In genomic region chr15:56817204-56818157, GRCm38 (mm10) we compare ENCODE assay signal across 16 mouse cellular contexts.
DNase-seq lines count a peak whose midpoint lies in the region; ATAC-seq lines count a peak whose summit lies in the region.
"Had no signal": no experiment of that assay in that cellular context is flagged by ENCODE, and none has a peak within 500 bp of the region (broad histone marks: within the 10 kb centered on the region; RNA-seq: fewer than 3 reads in every experiment).

No protein-coding gene starts in this region.

- no peaks in the 10 kb centered on the region for H3K36me3 ChIP-seq in forebrain, embryonic 11.5 days (ENCODE audit: control insufficient read depth, insufficient read depth, low read length)
- H3K36me3 ChIP-seq in forebrain, embryonic 10.5 days (replicated peaks), result no peaks in the 10 kb centered on the region
- H3K36me3 ChIP-seq in neural tube, embryonic 12.5 days, result no peaks in the 10 kb centered on the region
- no peaks in the 10 kb centered on the region for H3K36me3 ChIP-seq in midbrain, embryonic 14.5 days (ENCODE audit: control insufficient read depth, insufficient read depth, low read length)
- H3K36me3 ChIP-seq in stomach, embryonic 15.5 days, result no peaks in the 10 kb centered on the region
- H3K36me3 ChIP-seq in heart, embryonic 11.5 days (ENCODE audit: control insufficient read depth, insufficient read depth, low read length), result no peaks in the 10 kb centered on the region
- H3K36me3 ChIP-seq: limb, embryonic 15.5 days had no signal

- H3K9ac ChIP-seq in forebrain, embryonic 11.5 days (ENCODE audit: low read length), result no peak overlapping the region
- no peak overlapping the region for H3K9ac ChIP-seq in neural tube, embryonic 12.5 days
- H3K9ac ChIP-seq in midbrain, embryonic 14.5 days (replicated peaks; ENCODE audit: low read length), result no peak overlapping the region
- H3K9ac ChIP-seq in stomach, embryonic 15.5 days, result no peak overlapping the region
- H3K9ac ChIP-seq in heart, embryonic 11.5 days (ENCODE audit: low read depth, low read length), result no peak overlapping the region
- H3K9ac ChIP-seq: limb, embryonic 15.5 days had no signal

- H3K9me3 ChIP-seq in forebrain, embryonic 11.5 days (ENCODE audit: control insufficient read depth, low read length), result no peaks in the 10 kb centered on the region
- H3K9me3 ChIP-seq in forebrain, embryonic 10.5 days, result no peaks in the 10 kb centered on the region
- no peaks in the 10 kb centered on the region for H3K9me3 ChIP-seq in neural tube, embryonic 12.5 days
- no peaks in the 10 kb centered on the region for H3K9me3 ChIP-seq in midbrain, embryonic 14.5 days (ENCODE audit: control insufficient read depth, low read length)
- no peaks in the 10 kb centered on the region for H3K9me3 ChIP-seq in stomach, embryonic 15.5 days
- no peaks in the 10 kb centered on the region for H3K9me3 ChIP-seq in heart, embryonic 11.5 days (replicated peaks; ENCODE audit: control insufficient read depth, low read length)
- H3K9me3 ChIP-seq: limb, embryonic 15.5 days had no signal

- no peaks in the 10 kb centered on the region for H3K4me1 ChIP-seq in forebrain, embryonic 11.5 days (replicated peaks; ENCODE audit: control insufficient read depth, insufficient read depth, low read length)
- H3K4me1 ChIP-seq in forebrain, embryonic 10.5 days, result peaks cover 38% of the 10 kb centered on the region
- no peaks in the 10 kb centered on the region for H3K4me1 ChIP-seq in neural tube, embryonic 12.5 days
- no peaks in the 10 kb centered on the region for H3K4me1 ChIP-seq in midbrain, embryonic 14.5 days (ENCODE audit: control insufficient read depth, insufficient read depth, low read length)
- no peaks in the 10 kb centered on the region for H3K4me1 ChIP-seq in stomach, embryonic 15.5 days
- H3K4me1 ChIP-seq in heart, embryonic 11.5 days (ENCODE audit: control insufficient read depth, insufficient read depth, low read length), result no peaks in the 10 kb centered on the region
- H3K4me1 ChIP-seq: limb, embryonic 15.5 days had no signal

- peak; percentile 90 for ATAC-seq in forebrain, embryonic 11.5 days (replicated peaks; ENCODE audit: low FRiP score)
- ATAC-seq in neural tube, embryonic 12.5 days (ENCODE audit: low FRiP score, low read depth), result peak; percentile 41; the same call in 1 of the 2 replicates
- peak; percentile 65 for ATAC-seq in midbrain, embryonic 14.5 days (ENCODE audit: low FRiP score, low TSS enrichment)
- ATAC-seq in stomach, embryonic 15.5 days (ENCODE audit: insufficient read depth, low FRiP score, low read depth), result no peak
- ATAC-seq in heart, embryonic 11.5 days (replicated peaks; ENCODE audit: insufficient number of reproducible peaks, low FRiP score, low TSS enrichment), result no peak
- ATAC-seq: lung, postnatal 0 days; Patski had no signal

- H3K4me3 ChIP-seq in forebrain, embryonic 11.5 days (ENCODE audit: low read depth, low read length), result no peak overlapping the region
- H3K4me3 ChIP-seq in forebrain, embryonic 10.5 days, result no peak overlapping the region
- H3K4me3 ChIP-seq in neural tube, embryonic 12.5 days, result no peak overlapping the region
- H3K4me3 ChIP-seq in midbrain, embryonic 14.5 days (replicated peaks; ENCODE audit: low read depth, low read length), result no peak overlapping the region
- no peak overlapping the region for H3K4me3 ChIP-seq in stomach, embryonic 15.5 days (replicated peaks)
- H3K4me3 ChIP-seq in heart, embryonic 11.5 days (ENCODE audit: low read depth, low read length), result no peak overlapping the region
- H3K4me3 ChIP-seq: erythroblast, embryonic 14.5 days; heart, adult 2 months; limb, embryonic 15.5 days had no signal

- WGBS in forebrain, embryonic 11.5 days, result 27% methylated on average over 5 of the region's 5 CpGs
- 40% methylated on average over 5 of the region's 5 CpGs for WGBS in forebrain, embryonic 10.5 days
- WGBS in neural tube, embryonic 12.5 days, result 58% methylated on average over 5 of the region's 5 CpGs
- WGBS in midbrain, embryonic 14.5 days, result 40% methylated on average over 5 of the region's 5 CpGs
- whole genome bisulfite sequencing in stomach, embryonic 15.5 days, result 28% methylated on average over 5 of the region's 5 CpGs
- 55% methylated on average over 5 of the region's 5 CpGs for WGBS in heart, embryonic 11.5 days (ENCODE audit: insufficient replicate concordance)

- no peak for DNase-seq in forebrain, embryonic 11.5 days (ENCODE audit: low spot score)
- no peak for DNase-seq in forebrain, embryonic 10.5 days (ENCODE audit: extremely low spot score, low spot score)
- DNase-seq in neural tube, embryonic 10.5 days (ENCODE audit: extremely low spot score, low spot score), result no peak
- DNase-seq in midbrain, embryonic 14.5 days, result peak; percentile 70
- DNase-seq in yolk sac, embryonic 10.5 days (ENCODE audit: low spot score), result no peak
- DNase-seq: cerebellum, adult 8-10 months; heart, adult 2 months; heart, postnatal 36 days; thymus, postnatal 36 days had no signal

- H3K27ac ChIP-seq in forebrain, embryonic 11.5 days (ENCODE audit: low read depth, low read length), result no peak overlapping the region
- H3K27ac ChIP-seq in forebrain, embryonic 10.5 days, result no peak overlapping the region
- H3K27ac ChIP-seq in neural tube, embryonic 12.5 days, result no peak overlapping the region
- H3K27ac ChIP-seq in midbrain, embryonic 14.5 days (replicated peaks; ENCODE audit: low read depth, low read length), result no peak overlapping the region
- peak overlapping the region; percentile 11; the same call in 1 of the 2 replicates for H3K27ac ChIP-seq in stomach, embryonic 15.5 days
- H3K27ac ChIP-seq in heart, embryonic 11.5 days (ENCODE audit: low read depth, low read length), result no peak overlapping the region
- H3K27ac ChIP-seq: heart, adult 2 months; limb, embryonic 15.5 days had no signal

- H3K27me3 ChIP-seq in forebrain, embryonic 11.5 days (ENCODE audit: control insufficient read depth, insufficient read depth, low read length), result no peaks in the 10 kb centered on the region
- H3K27me3 ChIP-seq in forebrain, embryonic 10.5 days (ENCODE audit: poor library complexity, severe bottlenecking), result peaks cover 25% of the 10 kb centered on the region
- H3K27me3 ChIP-seq in neural tube, embryonic 12.5 days (replicated peaks), result no peaks in the 10 kb centered on the region
- H3K27me3 ChIP-seq in midbrain, embryonic 14.5 days (ENCODE audit: control insufficient read depth, insufficient read depth, low read length), result no peaks in the 10 kb centered on the region
- no peaks in the 10 kb centered on the region for H3K27me3 ChIP-seq in stomach, embryonic 15.5 days (replicated peaks)
- no peaks in the 10 kb centered on the region for H3K27me3 ChIP-seq in heart, embryonic 11.5 days (ENCODE audit: control insufficient read depth, insufficient read depth, low read length)
- H3K27me3 ChIP-seq: limb, embryonic 15.5 days; Patski had no signal

- H3K4me2 ChIP-seq in forebrain, embryonic 11.5 days (ENCODE audit: low read depth, low read length, severe bottlenecking), result no peak overlapping the region
- H3K4me2 ChIP-seq in neural tube, embryonic 12.5 days (replicated peaks), result no peak overlapping the region
- no peak overlapping the region for H3K4me2 ChIP-seq in midbrain, embryonic 14.5 days (ENCODE audit: low read length)
- H3K4me2 ChIP-seq in stomach, embryonic 15.5 days, result no peak overlapping the region
- H3K4me2 ChIP-seq in heart, embryonic 11.5 days, result no peak overlapping the region
- H3K4me2 ChIP-seq: limb, embryonic 15.5 days had no signal

Comparison
In these comparisons a context has a peak if more than half of its experiments do, and no peak if none do; other contexts are left out.
1. ATAC-seq: peak in forebrain, embryonic 11.5 days (single experiment), neural tube, embryonic 12.5 days (single experiment) and midbrain, embryonic 14.5 days (single experiment); none in stomach, embryonic 15.5 days (single experiment) and heart, embryonic 11.5 days (single experiment).